In the genomic region with DNA sequence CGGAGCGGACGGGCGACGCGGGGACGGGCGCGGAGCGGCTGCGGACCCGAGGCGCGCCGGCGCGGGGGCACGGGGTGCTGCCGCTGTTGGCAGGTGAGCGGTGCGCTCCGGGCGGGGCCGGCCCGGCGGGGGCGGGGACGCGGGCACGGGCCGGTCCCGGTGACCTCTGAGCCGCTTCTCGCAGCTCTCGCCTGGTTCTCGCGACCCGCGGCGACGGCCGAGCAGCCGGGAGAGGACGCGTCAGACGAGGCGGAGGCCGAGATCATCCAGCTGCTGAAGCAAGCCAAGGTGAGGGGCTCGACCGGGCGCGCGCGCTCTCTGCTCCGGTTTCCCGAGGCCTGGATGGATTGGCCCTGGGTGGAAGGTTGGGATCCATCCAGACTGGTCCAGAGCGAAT, we compare ENCODE assay signal across 1 mouse cellular context.
A peak's percentile ranks its signal among the peaks of the same experiment; 100 is the strongest.
TF ChIP-seq lines count a peak whose summit lies in the region.

No protein-coding gene starts in this region.

TF ChIP-seq in MEL, 35 proteins besides CTCF, POLR2A, EP300 and RAD21:
- TF ChIP-seq USF1 (IDR thresholded peaks at IDR 0.05; ENCODE audit: low read depth, low read length) (no peak), SMC3 (IDR thresholded peaks at IDR 0.05; ENCODE audit: low read depth, low read length) (0 out of 2 replicates have a peak, but pooled peaks have one; percentile 6), CHD1 (IDR thresholded peaks at IDR 0.05; ENCODE audit: low read depth, low read length) (no peak)
